Mouse (Mus musculus) frontal cortex, postnatal 10 days (tissue): ENCODE results near the gene Ces3a.
"Not testable (repeated sequence)": the region's sequence is repeated elsewhere in the genome, so short reads cannot be mapped to it uniquely, and the experiment has no call there.

Experiments
- DNase-seq, 2 experiments: peaks; one replicate each; pipeline ENCODE4 v3.0.0; 2022; ENCODE audit warnings: low spot score in 2 of 2, mixed read lengths in 1 of 2

Gene Ces3a

DNA sequence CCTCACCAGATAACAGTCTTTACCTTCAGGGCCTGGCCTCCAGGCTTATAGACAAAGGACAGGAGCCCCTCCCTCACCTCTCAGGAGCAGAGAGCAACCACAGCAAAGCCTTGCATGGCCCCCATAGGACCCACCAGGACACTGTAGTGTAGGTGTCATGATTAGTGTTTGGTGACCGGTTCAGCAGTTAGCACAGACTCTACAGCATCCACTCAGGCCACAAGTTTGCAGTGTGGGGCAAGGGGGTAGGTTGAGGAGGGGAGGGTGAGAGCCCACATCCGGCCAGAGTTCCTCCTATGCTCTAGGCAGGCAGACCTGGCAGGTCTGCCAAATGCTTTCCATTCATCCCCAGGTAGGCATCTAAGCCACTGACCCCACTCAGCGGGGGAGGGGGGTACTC lies 45.6 kb downstream of the Ces3a start:
- DNase-seq = no peak

DNA sequence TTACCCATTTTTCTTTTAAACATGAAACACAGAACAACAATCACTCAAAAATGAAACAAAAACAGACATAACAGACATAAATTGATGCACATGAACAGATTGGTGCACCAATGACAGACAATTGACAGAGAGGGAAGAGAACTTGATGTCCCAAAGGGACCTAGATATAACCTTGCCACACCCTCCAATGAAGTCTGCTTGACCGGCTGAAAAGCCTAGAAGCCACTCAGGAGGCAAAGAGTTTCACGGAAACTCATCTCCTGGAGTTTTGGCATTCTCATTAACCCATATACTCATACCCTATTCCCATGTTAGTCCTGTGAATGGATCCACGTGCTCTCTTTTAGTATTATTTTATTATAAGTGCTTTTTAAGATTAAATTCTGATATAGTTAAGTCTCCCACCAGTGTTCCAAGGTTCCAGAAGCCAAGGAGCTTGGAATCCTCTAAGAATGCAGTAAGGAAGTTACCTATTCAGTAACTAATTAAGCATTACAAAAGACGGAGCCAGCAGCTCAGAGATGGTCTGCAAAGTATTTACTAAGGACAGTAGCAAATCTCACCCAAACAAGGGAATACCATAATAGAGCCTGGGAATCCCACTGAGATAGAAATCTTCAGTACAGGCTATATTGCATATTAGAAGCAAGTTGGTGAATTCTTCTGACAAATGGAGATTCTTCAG lies 53.8 kb downstream of the Ces3a start:
- DNase-seq = not testable (repeated sequence)

DNA sequence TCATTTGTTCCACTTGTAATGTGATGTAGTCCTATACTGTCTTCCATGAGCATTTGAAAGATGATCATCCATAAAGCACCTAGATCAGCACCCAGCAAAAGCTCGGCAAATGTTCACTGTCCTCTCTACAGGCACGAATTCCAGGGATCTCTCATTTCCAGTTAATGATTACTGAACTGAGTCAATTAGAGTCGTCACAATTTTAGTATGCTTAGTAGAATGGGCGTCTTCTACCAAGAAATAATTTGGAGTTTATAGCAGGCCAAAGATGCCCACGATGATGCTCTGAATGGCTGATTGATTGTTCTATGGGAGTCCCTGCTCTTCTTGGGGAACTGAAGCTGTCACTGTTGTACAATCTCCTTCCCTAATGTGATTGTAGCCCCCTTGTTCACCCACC lies 55.3 kb downstream of the Ces3a start:
- not testable (repeated sequence) for DNase-seq

DNA sequence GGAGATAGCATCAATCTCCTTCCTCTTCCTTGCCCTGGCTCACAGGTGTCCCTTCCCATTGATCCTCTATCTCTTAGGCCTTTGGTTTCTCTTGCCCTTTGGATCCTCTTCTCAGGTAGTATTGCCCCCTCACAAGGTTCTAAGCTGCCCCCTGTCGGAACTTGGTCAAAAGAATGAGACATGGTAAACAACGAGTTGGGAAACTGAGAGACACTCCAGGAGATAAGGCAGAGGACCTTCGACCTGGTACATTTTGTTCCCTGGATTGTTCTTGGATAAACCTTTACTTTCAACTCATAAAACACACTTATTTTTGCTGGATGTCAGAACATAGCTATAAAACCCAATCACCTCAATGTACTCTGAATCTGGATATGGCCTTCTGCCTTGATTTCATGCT lies 55.8 kb downstream of the Ces3a start:
- no peak for DNase-seq
